Mouse (Mus musculus) embryo, embryonic 11.5 days (tissue): Measurements from ENCODE around the gene Gm10142.
"Not testable (repeated sequence)": the region's sequence is repeated elsewhere in the genome, so short reads cannot be mapped to it uniquely, and the experiment has no call there.

ENCODE experiments used
- DNase-seq: peaks from one replicate; pipeline ENCODE4 v3.0.0-alpha.2; 2012; ENCODE audit warnings: low read depth, low spot score

Gm10142 gene

DNA sequence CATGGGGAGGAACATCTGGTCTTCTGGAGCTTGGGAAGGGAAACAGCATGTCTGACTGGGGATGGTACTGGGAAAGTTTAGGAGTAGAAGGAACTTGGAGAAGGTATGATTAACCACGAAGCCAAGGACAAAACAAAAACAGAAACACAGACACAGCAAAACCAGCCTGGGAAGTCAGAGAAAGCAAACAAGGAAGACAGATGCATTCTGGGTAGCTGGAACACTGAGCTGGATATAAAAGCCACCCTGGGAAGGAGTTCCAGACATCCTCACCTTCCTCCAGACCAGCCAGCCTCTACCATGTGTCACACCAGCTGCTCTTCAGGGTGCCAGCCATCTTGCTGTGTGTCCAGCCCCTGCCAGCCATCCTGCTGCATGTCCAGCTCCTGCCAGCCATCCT, at the start of gene Gm10142:
TSS of gene Gm10142 (plus strand) at position 301 of the 400 bp plus-strand sequence.
- DNase-seq = no peak

DNA sequence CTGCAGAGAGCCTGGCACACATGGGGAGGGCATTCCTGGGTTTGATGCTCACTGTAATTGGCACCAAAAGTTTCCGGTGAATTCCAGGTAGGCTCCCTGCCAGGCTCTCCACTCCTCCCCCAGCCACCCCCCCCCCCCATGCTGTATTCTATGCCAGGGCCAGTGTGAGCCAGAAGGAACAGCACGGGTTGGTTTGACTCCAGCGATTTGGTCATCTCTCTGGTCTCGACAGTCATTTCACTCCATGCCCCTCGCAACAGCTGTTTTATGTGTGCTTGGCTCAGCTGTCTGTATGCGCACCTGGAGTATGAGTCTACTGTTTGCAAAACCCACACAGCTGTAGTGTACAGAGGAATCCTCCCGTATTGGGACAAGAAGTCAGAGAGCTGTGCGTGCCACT, 49.3 kb upstream of the Gm10142 start:
- no peak for DNase-seq

DNA sequence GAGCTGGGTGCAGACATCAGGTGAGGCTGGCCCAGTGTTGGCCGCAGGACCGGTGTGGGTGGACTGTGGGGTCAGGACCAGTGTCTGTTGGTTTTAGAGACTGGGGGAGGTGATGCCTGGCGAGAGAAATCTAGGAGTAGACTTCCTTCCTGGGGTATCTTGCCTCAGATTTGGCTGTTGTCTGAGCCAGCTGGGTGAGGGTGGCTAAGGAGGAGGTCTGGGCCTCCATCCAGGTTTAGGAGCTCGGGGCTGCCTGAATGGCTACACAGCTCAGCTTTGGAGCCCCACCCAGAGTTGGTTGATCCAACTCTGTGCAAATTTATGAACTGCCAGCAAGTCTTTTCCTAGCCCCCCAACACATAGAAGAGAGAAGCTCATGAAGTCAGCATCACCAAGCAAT, 48.2 kb upstream of the Gm10142 start:
- DNase-seq = no peak

DNA sequence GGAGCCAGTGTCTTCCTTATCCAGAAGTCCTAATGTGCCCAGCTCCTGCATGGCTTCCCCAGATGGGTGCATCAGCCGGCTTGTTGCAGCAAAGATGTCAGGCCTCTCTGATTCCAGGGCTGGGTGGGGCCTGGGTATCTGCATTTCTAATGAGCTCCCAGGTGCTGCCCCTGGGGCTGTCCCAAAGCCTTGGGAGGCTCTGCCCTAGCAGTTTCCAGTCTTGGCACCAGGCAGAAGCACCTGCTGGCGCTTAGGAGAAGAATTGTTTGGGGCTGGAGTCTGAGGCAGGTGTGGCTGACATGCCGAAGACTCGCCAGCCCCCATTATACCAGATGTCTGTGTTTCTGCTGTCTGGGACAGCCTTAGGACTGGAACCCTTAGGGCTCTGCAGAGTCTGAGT, 44.9 kb upstream of the Gm10142 start:
- no peak for DNase-seq

DNA sequence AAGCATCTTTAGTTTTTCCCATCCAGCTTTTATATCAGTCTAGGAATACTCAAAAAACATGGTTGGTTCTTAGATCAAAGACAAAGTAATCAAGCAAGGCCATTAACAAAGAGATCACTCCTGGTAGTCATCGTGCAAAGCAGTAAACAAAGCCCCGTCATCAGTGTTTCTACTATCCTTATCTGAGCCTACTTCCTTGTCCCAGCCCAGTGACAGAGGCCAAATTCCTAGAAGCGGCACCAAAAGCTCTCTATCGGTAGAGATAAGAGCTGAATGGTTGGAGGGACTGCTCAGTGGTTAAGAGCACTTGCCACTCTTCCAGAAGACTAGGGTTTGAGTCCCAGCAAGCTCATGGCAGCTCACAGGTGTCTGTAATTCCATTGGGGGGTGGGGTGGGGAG, 44.1 kb upstream of the Gm10142 start:
- DNase-seq = no peak

DNA sequence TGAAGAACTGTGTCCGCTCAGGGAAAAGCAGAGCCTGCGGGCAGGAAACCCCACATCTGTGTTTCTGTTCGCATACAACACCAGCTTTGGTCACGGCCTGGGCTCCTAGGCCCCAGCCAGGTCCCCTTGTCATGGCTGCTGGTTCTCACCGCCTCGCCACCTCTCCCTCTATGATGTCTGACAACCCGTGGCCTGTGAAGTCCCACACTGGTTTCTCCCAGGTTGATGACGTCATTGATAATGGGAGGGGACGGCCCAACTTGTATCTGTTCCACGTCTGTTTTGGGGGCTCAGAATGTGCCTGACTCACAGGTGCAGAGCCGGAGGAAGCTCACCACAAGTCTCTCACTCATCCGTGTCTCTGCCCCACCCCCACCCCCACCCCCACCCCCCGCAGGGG, 41.8 kb upstream of the Gm10142 start:
- no peak for DNase-seq

DNA sequence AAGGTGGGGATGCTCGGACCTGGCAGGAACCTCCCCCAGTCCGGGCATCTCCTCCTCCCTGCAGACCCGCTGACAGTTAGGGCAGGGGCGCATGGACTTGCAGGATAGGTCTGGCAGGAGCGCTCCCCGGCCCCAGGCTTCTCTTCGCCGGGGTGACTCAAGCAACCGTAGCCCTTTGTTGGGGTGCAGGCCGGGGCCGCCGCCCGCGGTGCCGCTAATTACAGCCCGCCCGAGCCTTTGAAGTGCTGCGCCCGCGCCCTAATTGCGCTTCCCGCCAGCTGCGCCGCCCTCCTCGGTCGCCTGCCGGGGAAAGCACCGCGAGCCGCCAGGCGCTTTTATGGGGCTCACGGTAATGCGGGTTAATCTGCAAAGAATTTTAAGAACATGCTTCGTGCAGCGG, 38.0 kb upstream of the Gm10142 start:
- no peak for DNase-seq

DNA sequence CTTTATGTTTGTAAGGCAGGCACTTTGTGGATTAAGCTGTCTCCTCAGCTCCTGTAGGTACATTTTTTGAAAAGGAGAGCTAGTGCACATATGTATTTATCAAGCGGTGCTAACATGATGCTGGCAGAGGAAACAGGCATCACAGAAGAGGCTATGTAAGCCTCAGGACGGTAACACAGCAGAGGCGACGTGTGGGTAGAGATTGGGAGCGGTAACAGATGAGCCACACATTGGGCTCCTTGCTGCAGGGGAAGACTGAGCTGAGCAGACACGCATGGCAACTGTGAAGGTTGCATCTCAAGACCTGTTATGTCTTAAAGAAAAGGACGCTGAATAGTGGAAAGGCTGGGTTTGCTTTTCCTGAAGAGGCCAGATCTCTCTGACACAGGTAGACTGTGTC, 32.6 kb upstream of the Gm10142 start:
- no peak for DNase-seq

DNA sequence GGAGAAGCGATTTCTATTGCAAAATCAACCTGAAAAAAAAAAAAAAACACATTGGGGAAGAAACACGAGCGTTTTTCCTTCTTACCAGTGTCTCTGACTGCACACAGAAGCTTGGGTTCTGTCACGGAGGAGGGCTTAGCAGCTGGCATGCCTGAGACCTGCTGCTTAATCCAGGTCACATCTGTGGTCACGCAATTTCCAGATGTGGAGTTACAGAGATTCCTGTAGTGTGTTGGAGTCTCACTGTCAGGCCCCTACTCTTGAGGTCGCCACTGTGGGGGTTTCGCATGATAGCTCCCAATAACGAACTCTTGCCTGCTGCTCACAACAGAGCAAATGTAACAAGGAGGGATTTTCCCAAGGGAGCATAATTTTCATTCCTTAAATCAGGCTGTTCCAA, 31.4 kb upstream of the Gm10142 start:
- DNase-seq = no peak

DNA sequence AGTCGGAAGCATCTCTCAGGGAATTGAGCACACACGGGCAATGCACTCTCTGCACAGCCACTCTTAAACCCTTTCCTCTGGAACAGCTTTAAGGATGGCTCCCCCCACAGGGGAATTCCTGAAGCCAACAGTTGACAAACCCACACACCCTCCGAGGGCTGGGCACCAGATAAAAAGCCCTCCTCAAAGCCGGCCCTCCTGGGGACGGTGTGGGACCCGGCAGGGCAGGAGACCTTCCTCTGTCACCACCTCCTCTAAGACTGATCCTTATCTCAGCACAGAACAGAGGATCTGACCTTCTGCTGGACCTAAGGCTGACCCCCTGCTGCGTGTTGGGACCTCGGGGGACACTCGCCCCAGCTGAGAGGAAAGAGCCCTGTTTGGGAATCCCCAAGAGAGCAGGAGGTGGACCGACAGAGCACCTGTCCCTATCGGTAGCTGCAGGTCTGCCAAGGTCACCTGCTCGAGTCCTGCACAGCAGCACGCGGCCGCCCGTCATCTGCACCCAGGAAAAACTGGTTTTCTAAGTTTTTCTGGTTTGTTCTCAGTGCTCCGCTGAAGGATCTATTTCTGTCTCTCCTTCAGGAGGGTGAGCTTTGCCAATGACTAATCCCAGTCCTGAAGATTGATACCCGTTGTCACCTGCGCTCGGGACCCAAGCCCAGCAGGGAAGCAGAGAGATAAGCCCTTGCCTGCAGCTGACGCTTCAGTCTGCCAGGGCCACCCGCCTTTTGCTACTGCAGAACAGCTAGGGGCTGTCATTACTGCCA, 29.5 kb upstream of the Gm10142 start, which contains the start of gene Tspear:
TSS of gene Tspear (plus strand) at position 675 of the 770 bp plus-strand sequence.
- no peak for DNase-seq

DNA sequence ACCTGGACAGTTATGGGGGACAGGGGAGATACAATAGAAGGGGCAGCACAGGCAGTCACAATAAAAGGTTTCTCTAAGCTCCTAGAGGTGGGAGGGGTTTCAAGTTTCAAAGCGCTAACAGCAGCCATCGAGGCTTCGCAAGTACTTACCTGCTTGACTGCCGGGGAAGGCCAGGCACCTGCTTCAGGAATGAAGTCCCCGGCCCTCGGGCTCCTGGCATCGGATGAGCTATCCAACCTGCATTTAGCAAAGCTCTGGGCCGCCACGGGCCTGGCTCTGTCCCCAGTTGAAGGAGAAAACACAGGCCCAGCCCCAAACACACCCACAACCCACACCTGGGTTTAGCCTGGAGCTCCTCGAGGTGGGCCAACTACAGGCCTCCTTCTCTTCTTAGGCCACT, 28.6 kb upstream of the Gm10142 start:
- DNase-seq = no peak

DNA sequence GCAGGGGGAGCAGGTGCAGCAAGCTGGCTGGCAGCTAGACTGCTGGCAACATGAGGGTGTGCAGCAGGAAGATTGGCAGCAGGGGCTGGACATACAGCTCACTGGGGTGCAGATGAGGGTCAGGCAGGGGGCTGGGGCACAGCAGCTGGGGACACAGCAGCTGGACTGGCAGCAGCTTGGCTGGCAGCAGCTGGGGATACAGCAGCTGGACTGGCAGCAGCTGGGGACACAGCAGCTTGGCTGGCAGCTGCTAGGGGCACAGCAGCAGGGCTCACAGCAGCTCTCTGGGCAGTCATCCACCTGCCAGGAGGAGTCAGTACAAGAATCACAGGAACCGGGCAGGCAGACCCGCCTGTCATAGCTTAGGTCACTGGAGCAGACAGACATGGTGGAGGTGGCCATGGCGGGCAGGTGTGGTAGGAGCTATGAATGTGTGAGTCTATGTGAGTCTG, 25.2 kb upstream of the Gm10142 start, which contains the start of gene Gm19402:
TSS of gene Gm19402 (minus strand) at position 402 of the 452 bp plus-strand sequence.
- DNase-seq = not testable (repeated sequence)

DNA sequence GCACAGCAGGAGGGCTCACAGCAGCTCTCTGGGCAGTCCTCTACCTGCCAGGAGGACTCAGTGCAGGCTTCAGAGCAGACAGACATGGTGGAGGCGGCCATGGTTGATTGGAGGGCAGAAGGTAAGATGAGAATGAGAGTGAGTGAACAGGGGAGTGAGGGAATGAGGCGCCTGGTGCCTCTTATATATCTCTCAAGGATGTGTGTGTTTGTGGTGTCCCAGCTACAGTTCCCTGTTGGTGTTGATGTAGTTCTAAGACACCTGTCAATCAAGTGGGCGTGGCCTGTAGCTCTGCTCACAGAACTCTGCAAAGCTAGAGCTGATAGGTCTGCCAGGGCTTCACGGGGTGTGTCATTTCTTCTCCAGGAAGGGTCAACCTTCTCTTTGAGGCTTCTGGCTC, 18.5 kb upstream of the Gm10142 start, which contains the start of gene Gm9508:
TSS of gene Gm9508 (minus strand) at position 101 of the 400 bp plus-strand sequence.
- no peak for DNase-seq

DNA sequence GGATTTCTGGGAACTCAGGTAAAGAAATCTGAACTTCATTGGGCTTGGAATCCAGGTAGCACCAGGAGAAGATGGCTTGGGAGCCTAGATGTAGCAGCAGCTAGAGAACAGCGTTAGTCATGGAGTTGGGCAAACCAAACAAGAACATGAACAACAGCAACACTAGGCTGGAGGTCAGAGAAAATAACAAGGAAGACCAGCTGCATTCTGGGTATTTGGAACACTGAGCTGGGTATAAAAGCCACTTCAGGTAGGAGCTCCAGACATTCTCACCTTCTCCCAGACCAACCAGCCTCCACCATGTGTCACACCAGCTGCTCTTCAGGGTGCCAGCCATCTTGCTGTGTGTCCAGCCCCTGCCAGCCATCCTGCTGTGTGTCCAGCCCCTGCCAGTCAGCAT, 9.3 kb upstream of the Gm10142 start, which contains the start of gene Gm10272:
TSS of gene Gm10272 (plus strand) at position 301 of the 400 bp plus-strand sequence.
- DNase-seq = no peak

DNA sequence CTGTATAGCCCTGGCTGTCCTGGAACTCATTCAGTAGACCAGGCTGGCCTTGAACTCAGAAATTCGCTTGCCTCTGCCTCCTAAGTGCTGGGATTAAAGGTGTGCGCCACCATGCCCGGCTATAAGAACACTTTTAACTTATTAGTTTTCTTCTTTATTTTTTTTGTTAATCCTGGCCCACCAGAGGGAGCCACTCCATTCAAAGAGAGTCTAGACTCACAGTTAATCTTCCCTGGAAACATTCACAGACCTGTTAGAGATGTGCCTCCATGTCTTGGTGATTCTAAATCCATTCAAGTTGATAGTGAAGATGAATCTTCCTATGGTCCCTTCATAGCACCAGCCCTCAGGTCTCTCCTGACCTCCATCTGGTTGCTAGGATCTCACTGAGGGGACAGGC, 5.8 kb upstream of the Gm10142 start:
- no peak for DNase-seq

DNA sequence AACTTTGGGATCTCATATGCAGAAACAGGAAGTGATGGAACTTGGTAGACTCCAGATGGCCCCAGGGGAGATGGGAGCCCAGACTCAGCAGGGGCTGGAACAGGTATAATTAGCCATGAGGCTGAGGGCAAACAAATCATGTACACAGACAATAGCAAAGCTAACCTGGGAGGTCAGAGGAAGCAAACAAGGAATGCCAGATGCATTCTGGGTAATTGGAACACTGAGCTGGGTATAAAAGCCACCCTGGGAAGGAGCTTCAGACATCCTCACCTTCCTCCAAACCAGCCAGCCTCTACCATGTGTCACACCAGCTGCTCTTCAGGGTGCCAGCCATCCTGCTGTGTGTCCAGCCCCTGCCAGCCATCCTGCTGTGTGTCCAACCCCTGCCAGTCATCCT, 4.5 kb upstream of the Gm10142 start, which contains the start of gene Gm10024:
TSS of gene Gm10024 (plus strand) at position 301 of the 400 bp plus-strand sequence.
- not testable (repeated sequence) for DNase-seq

DNA sequence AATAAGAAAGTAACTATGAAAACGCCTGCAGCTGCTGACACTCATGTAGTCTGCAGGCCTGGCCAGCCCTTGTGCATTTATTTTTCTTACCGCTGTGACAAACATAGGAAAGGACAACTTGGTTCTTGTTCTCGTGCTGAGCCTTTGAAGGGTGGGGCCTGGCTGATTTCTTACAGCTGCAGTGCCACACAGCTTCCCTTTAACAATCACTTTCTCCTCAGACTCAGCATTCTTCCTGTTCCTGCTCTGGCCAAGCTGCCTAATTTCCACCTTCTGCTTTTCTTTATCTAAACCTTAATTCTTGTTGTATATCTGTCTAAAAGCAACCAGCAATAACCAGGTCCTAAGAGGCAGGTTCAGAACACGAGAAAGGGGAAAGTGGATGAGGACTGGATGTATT, 1.9 kb upstream of the Gm10142 start:
- no peak for DNase-seq

DNA sequence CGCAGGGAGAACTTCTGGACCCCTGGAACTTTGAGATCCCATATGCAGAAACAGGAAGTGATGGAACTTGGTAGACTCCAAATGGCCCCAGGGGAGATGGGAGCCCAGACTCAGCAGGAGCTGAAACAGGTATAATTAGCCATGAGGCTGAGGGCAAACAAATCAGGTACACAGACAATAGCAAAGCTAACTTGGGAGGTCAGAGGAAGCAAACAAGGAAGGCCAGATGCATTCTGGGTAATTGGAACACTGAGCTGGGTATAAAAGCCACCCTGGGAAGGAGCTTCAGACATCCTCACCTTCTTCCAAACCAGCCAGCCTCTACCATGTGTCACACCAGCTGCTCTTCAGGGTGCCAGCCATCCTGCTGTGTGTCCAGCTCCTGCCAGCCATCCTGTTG, 4.7 kb downstream of the Gm10142 start, which contains the start of gene Krtap12-1:
TSS of gene Krtap12-1 (plus strand) at position 301 of the 400 bp plus-strand sequence.
- DNase-seq = not testable (repeated sequence)

DNA sequence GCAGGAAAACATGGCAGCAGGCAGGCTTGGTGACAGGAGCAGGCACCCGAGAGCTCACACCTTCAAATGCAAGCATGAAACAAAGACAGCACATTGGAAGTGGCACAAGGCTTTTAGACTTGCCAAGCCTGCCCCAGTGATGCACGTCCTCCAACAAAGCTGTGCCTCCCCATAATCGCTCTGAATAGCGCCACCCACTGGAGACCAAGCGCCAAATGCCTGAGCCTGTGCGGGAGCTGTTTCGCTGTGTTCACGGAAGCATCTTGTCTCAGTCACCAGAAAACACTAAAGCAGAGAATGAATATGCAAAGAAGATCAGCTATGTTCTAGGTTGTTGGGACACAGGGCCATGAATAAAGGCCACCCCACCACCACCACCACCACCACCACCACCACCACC, 9.2 kb downstream of the Gm10142 start:
- DNase-seq = no peak

DNA sequence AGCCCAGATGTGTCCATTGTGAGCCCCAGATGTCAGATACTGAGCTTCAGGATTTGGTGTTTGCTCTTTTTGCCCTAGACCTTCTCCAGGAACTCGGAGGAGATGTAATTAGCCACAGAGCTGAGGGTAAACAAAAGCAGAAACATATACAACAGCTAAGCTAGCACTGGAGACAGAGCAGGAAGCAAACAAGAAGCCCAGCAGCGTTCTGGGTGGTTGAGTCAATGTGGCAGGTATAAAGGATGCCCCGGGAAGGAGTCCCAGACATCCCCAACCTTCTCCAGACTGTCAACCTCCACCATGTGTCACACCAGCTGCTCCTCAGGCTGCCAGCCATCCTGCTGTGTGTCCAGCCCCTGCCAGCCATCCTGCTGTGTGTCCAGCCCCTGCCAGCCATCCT, 10.6 kb downstream of the Gm10142 start, which contains the start of gene Gm10100:
TSS of gene Gm10100 (plus strand) at position 301 of the 400 bp plus-strand sequence.
- DNase-seq = no peak

DNA sequence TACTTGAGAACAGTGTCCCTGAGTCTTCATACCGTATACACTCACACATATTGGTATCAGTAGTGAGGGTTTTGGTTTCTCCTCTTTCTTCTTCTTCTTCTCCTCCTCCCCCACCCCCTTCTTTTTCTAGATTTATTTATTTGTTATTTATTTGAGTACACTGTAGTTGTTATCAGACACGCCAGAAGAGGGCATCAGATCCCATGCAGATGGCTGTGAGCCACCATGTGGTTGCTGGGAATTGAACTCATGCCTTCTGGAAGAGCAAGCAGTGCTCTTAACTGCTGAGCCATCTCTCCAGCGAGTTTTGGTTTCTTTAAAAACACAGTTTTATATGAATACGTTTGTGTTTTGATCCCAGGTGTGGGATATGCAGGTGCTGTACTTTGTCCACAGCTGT, 12.7 kb downstream of the Gm10142 start:
- DNase-seq = no peak

DNA sequence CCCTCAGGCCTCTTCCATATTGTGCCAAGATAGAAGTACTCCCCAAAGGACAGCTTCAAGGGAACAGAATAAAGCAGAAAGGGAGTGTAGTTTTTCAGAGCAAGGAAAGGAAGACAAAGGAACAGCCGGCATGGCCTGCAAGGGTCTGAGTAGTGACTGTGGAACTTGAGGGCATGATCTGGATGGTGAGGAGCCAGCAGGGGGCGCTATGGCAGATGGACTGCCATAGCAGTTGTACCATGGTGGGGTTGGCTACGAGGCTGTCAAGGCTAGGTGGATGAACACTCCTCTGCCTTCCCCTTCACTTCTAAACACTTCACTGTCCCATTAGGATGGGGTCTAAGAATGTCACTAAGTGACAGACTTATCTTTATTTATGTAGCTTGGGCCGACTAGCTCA, 13.6 kb downstream of the Gm10142 start:
- DNase-seq = no peak

DNA sequence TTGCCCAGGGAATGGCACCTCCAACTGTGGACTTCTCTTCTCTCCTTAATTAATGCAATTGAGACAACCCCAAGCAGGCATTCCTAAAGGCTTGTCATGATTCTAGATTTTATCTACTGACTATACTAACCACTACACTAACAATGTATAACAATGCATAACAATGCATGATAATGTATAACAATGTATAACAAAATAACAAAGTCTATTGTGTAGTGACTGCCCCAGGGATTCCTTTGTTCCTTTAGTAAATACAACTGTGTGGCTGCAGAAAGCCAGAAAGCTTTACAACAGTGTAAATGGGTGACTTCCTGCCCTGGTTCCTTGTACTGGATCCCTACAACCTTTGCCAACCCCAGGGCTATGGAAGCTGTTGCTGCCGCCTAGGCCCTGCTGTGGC, 20.3 kb downstream of the Gm10142 start:
- DNase-seq = no peak
